Mouse (Mus musculus) embryonic fibroblast, embryonic 13.5 days (primary cell): Measurements from ENCODE around the gene Zdhhc24.

Experiments used
- CTCF ChIP-seq: IDR thresholded peaks from 2 replicates; pipeline ENCODE4 v1.5.1; 2011; ENCODE audit warnings: mild to moderate bottlenecking, control low read depth, low read length, moderate library complexity, borderline replicate concordance; ENCODE audit not compliant: insufficient read depth
- POLR2A ChIP-seq: IDR thresholded peaks from 2 replicates; pipeline ENCODE4 v1.6.1; 2011; ENCODE audit warnings: low read depth, mild to moderate bottlenecking, control low read depth, low read length, moderate library complexity

DNA sequence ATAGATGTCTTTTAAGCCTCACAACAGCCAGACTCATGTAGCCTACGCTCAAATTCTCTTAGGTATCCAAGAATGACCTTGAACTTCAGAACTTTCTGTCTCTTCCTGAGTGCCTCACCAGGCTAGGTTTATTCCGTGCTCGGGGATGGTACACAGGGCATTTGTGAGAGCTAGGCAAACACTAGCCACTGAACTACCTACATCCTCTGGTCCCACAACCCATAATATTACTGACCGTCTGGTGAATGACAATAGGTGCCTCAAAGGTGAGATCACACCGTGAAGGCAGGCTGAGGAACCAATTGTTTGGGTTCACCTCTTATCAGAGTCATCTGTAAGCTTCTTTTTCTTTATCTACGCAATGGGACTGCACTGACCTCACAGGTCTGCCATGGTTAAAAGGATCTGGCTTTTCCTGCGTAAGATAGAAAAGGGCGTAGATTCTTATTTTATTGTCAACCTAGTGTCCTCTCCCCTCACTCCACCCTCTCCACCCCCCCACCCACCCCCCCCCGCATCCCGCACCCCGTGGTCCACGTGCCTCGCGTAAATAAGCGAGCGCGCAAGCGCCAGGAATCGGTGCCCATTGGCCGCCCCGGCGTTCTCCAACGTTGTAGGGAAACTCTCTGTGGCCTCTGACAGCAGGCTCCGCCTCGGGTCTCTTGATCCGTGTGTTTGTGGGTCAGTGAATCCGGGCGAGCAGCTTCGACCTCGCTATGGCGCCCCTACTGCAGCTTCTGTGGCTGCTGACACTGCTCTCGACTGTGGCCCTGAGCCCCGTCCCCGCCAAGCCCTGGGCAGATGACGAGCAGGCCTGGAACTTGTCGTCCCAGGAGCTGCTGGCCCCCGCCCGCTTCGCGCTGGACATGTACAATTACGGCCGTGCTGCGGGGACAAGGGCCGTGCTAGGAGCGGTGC lies 23.7 kb upstream of the Zdhhc24 start, which contains the start of gene Ctsf:
- peak; percentile 59 for TF ChIP-seq POLR2A
- TF ChIP-seq CTCF: no peak
